Mouse (Mus musculus): ENCODE measurements around the gene Hoxb6. TPM values are rescaled to one million over a fixed set of nuclear protein-coding genes. Genes with fewer than 3 reads are reported as not detected.

Gene Hoxb6
- not detected for polyA plus RNA-seq (2017; shearing (Covaris generic))

DNA sequence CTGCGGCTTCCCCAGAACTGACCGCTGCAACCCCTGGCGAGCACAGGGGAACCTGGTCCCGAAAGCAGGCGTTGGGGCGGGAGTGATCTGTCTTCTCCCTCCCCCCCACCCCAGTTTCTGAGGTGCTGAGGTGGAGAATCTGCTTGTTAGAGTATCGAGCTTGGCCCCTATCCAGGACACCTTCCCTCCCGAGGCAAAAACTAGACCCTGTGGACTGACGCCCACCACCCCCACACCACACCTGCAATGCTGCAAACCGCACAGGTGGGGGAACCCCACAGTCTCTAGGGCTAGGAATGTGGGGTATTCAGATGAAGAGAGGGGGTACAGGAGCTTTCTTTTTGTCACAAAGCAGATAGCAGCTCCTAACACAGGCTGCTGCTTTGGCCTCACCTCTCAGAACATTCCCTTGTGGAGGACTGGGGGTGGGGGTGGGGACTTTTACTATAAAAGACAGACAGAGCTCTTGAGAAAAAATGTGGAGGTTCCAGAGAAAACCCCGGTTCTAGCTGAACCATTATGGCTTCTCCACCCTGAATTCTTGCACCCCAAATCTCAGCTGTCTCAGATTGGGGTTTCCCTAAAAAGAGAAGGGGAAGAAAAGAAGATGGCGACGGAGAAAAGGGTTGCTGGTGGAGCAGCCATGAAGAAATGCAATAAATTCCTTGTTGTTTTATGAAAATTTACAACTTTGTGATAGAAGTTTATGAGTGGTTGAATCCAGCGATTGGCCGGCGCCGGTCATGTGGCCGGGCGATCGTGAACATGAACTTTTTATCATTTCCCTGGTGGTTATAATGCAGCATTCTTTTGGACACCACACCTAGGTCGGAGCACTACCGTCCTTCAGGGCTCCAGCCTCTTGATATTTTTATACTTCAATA lies at the start of gene Hoxb6:
TSS of gene Hoxb6 (plus strand) at position 796 of the 884 bp plus-strand sequence.

GRCm38 (mm10) chr11:96270996-96271540 lies 21.2 kb upstream of the Hoxb6 start, which contains the start of gene Hoxb9:
Hoxb9 (plus strand) TSS chr11:96271457.

GRCm38 (mm10) chr11:96281855-96282570 lies 10.3 kb upstream of the Hoxb6 start, which contains the start of gene Hoxb8:
Hoxb8 (plus strand) TSS chr11:96281905.

GRCm38 (mm10) chr11:96285771-96286738 lies 6.2 kb upstream of the Hoxb6 start, which contains the start of gene Hoxb7:
Hoxb7 (plus strand) TSS chr11:96286623.

DNA sequence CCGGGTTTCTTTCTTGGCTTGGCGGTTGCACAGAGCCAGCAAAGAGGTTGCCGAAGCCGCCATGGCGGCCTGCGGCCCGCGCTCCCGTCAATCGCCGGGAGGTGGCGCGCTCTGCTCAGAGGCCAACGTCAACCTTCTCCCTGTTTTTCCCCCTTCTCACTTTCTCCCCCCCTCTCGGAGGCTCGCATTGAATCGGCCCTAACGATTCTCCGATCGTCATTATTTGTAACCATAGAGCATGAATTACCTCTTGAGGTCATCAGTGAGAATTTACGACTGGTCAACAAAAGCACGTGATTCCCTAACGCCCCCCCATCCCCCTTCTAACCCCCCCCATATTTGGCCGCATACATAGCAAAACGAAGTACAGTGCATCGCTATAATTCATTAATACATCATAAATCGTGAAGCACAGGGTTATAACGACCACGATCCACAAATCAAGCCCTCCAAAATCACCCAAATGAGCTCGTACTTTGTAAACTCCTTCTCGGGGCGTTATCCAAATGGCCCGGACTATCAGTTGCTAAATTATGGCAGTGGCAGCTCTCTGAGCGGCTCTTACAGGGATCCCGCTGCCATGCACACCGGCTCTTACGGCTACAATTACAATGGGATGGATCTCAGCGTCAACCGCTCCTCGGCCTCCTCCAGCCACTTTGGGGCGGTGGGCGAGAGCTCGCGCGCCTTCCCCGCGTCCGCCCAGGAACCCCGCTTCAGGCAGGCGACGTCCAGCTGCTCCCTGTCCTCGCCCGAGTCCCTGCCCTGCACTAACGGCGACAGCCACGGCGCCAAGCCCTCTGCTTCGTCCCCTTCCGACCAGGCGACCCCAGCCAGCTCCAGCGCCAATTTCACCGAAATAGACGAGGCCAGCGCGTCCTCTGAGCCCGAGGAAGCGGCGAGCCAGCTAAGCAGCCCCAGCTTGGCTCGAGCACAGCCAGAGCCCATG lies 11.1 kb downstream of the Hoxb6 start, which contains the start of gene Hoxb5:
TSS of gene Hoxb5 (plus strand) at position 186 of the 949 bp plus-strand sequence.

DNA sequence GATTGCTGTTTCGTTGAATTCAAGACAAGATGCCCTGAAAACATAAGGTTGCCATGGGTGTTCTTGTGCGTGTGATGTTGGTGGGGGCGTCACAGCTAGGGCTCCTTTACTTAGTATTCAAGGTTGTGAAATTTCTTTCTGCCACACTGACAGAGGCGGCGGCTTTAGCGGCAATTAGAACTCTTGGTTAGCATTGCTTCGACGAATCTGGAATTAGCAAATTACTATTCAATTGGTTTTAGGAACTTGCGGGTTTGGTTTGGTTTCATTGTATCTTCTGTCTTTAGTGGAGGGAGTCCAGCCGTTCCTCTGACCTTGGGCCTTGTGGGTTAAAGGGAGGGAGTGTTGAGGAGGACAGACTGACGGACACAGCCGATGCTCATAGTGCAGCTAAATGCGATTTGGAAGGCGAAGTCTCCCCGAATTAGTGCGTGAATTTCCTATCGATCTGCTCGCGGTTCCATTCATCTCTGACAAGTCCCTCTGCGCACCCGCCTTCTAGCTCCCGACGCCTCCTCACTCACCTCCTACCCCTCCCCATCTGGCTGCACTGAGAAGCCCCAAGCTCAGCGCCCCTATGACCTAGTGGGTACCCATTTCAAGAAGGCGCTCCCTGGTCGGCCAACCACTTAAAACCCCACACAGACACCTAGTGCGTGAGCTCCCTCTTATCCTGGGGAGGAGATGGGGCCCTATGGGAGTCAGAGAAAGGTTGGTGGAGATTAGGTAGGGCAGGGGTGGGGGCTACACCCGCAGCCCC lies 25.5 kb downstream of the Hoxb6 start, which contains the start of gene Hoxb4:
TSS of gene Hoxb4 (plus strand) at position 660 of the 760 bp plus-strand sequence.

DNA sequence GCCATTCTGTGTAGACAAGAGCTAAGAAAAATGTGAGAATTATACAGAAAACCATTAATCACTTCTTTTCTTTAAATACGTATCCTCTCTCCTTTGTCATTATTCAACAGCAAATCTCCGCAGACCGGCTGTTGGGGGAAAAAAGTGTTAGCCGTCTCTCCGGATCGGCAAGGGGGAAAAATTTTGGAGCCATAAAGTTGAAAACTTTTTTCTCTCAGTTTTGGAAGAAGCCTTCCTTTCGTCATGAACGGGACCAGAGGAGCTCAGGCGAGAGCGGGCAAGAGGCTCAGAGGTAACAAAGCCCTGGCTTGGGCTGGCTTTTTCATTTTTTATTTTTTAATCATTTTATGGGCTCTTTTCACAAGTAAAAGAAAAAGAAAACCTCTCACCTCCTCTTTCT lies 30.9 kb downstream of the Hoxb6 start, which contains the start of gene Hoxb3:
TSS of gene Hoxb3 (plus strand) at position 173 of the 400 bp plus-strand sequence.

GRCm38 (mm10) chr11:96350341-96350624 lies 58.0 kb downstream of the Hoxb6 start, which contains the start of gene Hoxb2:
Hoxb2 (plus strand) TSS chr11:96350525.

Other genes starting within 250 kb of the Hoxb6 start
- 6.6 TPM for gene Ube2z, start 227.1 kb upstream of the Hoxb6 start, polyA plus RNA-seq (2017; shearing (Covaris generic))
- gene Atp5g1, start 216.8 kb upstream of the Hoxb6 start, polyA plus RNA-seq (2017; shearing (Covaris generic)): 440 TPM
- gene Calcoco2, start 180.5 kb upstream of the Hoxb6 start, polyA plus RNA-seq (2017; shearing (Covaris generic)): not detected
- not detected for gene Ttll6, start 158.7 kb upstream of the Hoxb6 start, polyA plus RNA-seq (2017; shearing (Covaris generic))
- gene Hoxb13, start 98.2 kb upstream of the Hoxb6 start, polyA plus RNA-seq (2017; shearing (Covaris generic)): not detected
- not detected for gene Hoxb9, start 21.0 kb upstream of the Hoxb6 start, polyA plus RNA-seq (2017; shearing (Covaris generic))
- gene Hoxb8, start 10.6 kb upstream of the Hoxb6 start, polyA plus RNA-seq (2017; shearing (Covaris generic)): not detected
- gene Hoxb7, start 5.9 kb upstream of the Hoxb6 start, polyA plus RNA-seq (2017; shearing (Covaris generic)): not detected
- not detected for gene Hoxb5, start 10.9 kb downstream of the Hoxb6 start, polyA plus RNA-seq (2017; shearing (Covaris generic))
- 0.63 TPM for gene Hoxb4, start 25.8 kb downstream of the Hoxb6 start, polyA plus RNA-seq (2017; shearing (Covaris generic))
- not detected for gene Hoxb3, start 30.9 kb downstream of the Hoxb6 start, polyA plus RNA-seq (2017; shearing (Covaris generic))
- not detected for gene Hoxb2, start 58.0 kb downstream of the Hoxb6 start, polyA plus RNA-seq (2017; shearing (Covaris generic))
- gene Hoxb1, start 73.3 kb downstream of the Hoxb6 start, polyA plus RNA-seq (2017; shearing (Covaris generic)): not detected
- gene Skap1, start 172.1 kb downstream of the Hoxb6 start, polyA plus RNA-seq (2017; shearing (Covaris generic)): 865 TPM